Mouse (Mus musculus) kidney, adult 2 months (tissue): ENCODE data around the gene Tiam1. TPM values are rescaled to one million over a fixed set of nuclear protein-coding genes. Genes with fewer than 3 reads are reported as not detected.

Experiments
- DNase-seq: peaks from one replicate; pipeline ENCODE4 v3.0.0; 2021
- H3K27ac ChIP-seq: fragments of 200-500 bp; 2 replicates; pipeline ENCODE4 v1.5.1; 2012; ENCODE audit warnings: low read depth, low read length, control low read depth, inconsistent platforms; ENCODE audit not compliant: insufficient read depth
- H3K27me3 ChIP-seq: fragments of 200-500 bp; replicated peaks from 2 replicates; pipeline ENCODE4 v1.6.1; 2012; ENCODE audit warnings: mild to moderate bottlenecking, moderate library complexity, low read length, inconsistent platforms; ENCODE audit not compliant: control insufficient read depth, insufficient read depth
- H3K36me3 ChIP-seq: fragments of 200-500 bp; 2 replicates; pipeline ENCODE4 v1.6.1; 2012; ENCODE audit warnings: mild to moderate bottlenecking, moderate library complexity, low read length, inconsistent platforms; ENCODE audit not compliant: control insufficient read depth, insufficient read depth
- H3K4me1 ChIP-seq: fragments of 200-500 bp; 2 replicates; pipeline ENCODE4 v1.6.1; 2011; ENCODE audit warnings: low read length; ENCODE audit not compliant: control insufficient read depth, insufficient read depth
- H3K4me3 ChIP-seq: fragments of 200-500 bp; 2 replicates; pipeline ENCODE4 v1.5.1; 2011; ENCODE audit warnings: mild to moderate bottlenecking, low read depth, low read length, control low read depth; ENCODE audit not compliant: insufficient read depth
- CTCF ChIP-seq: fragments of 200-500 bp; conservative IDR thresholded peaks from 2 replicates; pipeline ENCODE4 v1.5.1; 2011; ENCODE audit warnings: low read depth, mild to moderate bottlenecking, control low read depth, low read length, moderate library complexity, mixed read lengths; ENCODE audit not compliant: insufficient read depth, insufficient read length
- POLR2A ChIP-seq: fragments of 200-500 bp; IDR thresholded peaks from one replicate; pipeline ENCODE4 v1.6.1; 2011; ENCODE audit warnings: low read depth, low read length, control low read depth
- WGBS: fragments of 180-500 bp; shearing (Covaris S2); methylation state at CpG from one replicate; pipeline ENCODE4 v1.1.7; 2018; 5-methylcytosine and 5-hydroxymethylcytosine counted together
- polyA plus RNA-seq: library from polyadenylated mRNA; depleted of rRNA; stranded (reverse); fragments of >200 nt; gene quantifications from 2 replicates; pipeline ENCODE4 v1.2.3, GENCODE M21; 2012

Tiam1 gene
- polyA plus RNA-seq, 1 experiment: 4.0 TPM

- TF ChIP-seq CTCF (no peak), POLR2A (no peak)
- DNase-seq: no peak
- no peak overlapping the region for H3K27ac ChIP-seq
- 60% methylated on average over 14 of the region's 14 CpGs for WGBS
- no peaks in the 10 kb centered on the region for H3K36me3 ChIP-seq
- H3K4me1 ChIP-seq: no peaks in the 10 kb centered on the region
- H3K27me3 ChIP-seq: no peaks in the 10 kb centered on the region
- no peak overlapping the region for H3K4me3 ChIP-seq
Measured at GRCm38 (mm10) chr16:90052905-90053519, 90.6 kb downstream of the Tiam1 start.

DNA sequence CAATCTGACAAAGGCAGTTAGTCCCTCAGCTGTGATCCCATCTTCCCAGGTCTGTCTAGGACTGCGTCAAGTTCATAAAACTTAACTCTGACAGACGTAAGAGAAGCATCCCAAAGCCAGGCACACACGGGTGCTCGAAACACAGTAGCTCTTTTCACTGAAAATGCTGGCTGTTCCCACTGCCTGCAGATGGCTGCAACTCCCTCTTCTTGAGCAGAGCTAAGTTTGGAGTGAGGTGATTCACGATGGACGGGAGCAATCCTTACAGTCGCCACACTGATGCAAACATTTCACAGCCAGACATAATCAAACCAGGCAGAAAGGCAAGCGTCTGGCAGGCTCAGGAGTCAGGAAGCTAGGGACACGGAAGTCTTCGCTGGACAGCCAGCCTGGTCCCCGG is 91.2 kb downstream of the Tiam1 start:
- no peak for DNase-seq
- H3K27me3 ChIP-seq: no peaks in the 10 kb centered on the region
- no peak overlapping the region for H3K4me3 ChIP-seq
- no peaks in the 10 kb centered on the region for H3K4me1 ChIP-seq
- WGBS: 64% methylated on average over 11 of the region's 11 CpGs
- no peaks in the 10 kb centered on the region for H3K36me3 ChIP-seq
- no peak overlapping the region for H3K27ac ChIP-seq
- TF ChIP-seq CTCF (no peak), POLR2A (no peak)

- Histone ChIP-seq H3K27me3 (no peaks in the 10 kb centered on the region), H3K4me1 (no peaks in the 10 kb centered on the region), H3K4me3 (no peak overlapping the region), H3K27ac (no peak overlapping the region), H3K36me3 (no peaks in the 10 kb centered on the region)
- DNase-seq: no peak
- no peak for TF ChIP-seq POLR2A
- TF ChIP-seq CTCF: no peak
- WGBS: 84% methylated on average over 7 of the region's 7 CpGs
Measured at GRCm38 (mm10) chr16:90051051-90051450, 92.5 kb downstream of the Tiam1 start.

- no peaks in the 10 kb centered on the region for H3K27me3 ChIP-seq
- H3K27ac ChIP-seq: no peak overlapping the region
- H3K4me3 ChIP-seq: no peak overlapping the region
- no peaks in the 10 kb centered on the region for H3K4me1 ChIP-seq
- no peaks in the 10 kb centered on the region for H3K36me3 ChIP-seq
- no peak for DNase-seq
- 73% methylated on average over 6 of the region's 6 CpGs for WGBS
- TF ChIP-seq POLR2A (no peak), CTCF (no peak)
Measured at GRCm38 (mm10) chr16:90047841-90048240, 95.7 kb downstream of the Tiam1 start.

GRCm38 (mm10) chr16:90046494-90047158 is 96.9 kb downstream of the Tiam1 start:
- Histone ChIP-seq H3K36me3 (no peaks in the 10 kb centered on the region), H3K4me1 (no peaks in the 10 kb centered on the region), H3K27ac (no peak overlapping the region), H3K27me3 (no peaks in the 10 kb centered on the region), H3K4me3 (no peak overlapping the region)
- TF ChIP-seq POLR2A (no peak), CTCF (no peak)
- 69% methylated on average over 12 of the region's 12 CpGs for WGBS
- peak; percentile 39 for DNase-seq

- TF ChIP-seq POLR2A (no peak), CTCF (no peak)
- Histone ChIP-seq H3K4me1 (no peaks in the 10 kb centered on the region), H3K36me3 (no peaks in the 10 kb centered on the region), H3K27me3 (no peaks in the 10 kb centered on the region), H3K27ac (no peak overlapping the region), H3K4me3 (no peak overlapping the region)
- no peak for DNase-seq
- WGBS: 96% methylated on average over 8 of the region's 8 CpGs
Measured at GRCm38 (mm10) chr16:90045611-90046010, 98.0 kb downstream of the Tiam1 start.

- H3K27ac ChIP-seq: no peak overlapping the region
- H3K4me3 ChIP-seq: no peak overlapping the region
- H3K27me3 ChIP-seq: no peaks in the 10 kb centered on the region
- H3K4me1 ChIP-seq: no peaks in the 10 kb centered on the region
- WGBS: 80% methylated on average over 21 of the region's 21 CpGs
- H3K36me3 ChIP-seq: no peaks in the 10 kb centered on the region
- no peak for DNase-seq
- no peak for TF ChIP-seq POLR2A
- TF ChIP-seq CTCF: no peak
Measured at GRCm38 (mm10) chr16:90044004-90044754, 99.4 kb downstream of the Tiam1 start.
